Mouse (Mus musculus): ENCODE data around the gene Pgp.

DNA sequence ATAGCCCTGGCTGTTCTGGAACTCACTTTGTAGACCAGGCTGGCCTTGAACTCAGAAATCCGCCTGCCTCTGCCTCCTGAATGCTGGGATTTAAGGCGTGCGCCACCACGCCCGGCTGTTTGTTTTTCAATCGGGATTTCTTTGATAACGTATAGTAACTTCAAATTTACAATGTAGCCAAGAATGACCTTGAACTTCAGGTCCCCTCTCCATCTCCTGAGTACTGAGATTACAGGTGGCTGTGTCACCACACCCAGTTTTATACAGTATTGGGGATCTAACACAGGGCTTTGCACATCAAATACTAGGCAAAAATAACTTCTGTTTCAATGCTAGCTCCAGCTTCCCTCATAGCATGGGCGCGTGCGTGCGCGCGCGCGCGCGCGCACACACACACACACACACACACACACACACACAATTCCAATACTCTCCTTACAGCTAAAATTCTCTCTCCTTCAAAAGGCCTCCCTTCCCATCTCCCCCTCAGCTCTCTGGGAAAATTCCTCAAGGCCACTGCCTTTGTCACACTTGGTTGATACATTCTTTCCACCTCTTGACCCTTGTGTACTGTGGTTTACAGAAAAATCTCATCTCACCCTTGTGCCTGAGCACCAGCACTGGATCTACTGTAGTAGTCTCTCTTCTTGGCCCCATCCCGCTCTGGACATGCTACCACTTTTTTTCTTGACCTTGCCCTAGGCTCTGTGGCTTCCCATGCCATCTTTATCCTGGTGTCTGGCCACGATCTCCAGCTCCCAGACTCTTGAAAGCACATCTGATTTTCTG is 11.0 kb downstream of the Pgp start:
- no peak for TF ChIP-seq POLR2A (IDR thresholded peaks at IDR 0.05; ENCODE audit: insufficient read depth, low read depth, low read length)
- TF ChIP-seq CTCF (IDR thresholded peaks at IDR 0.05; ENCODE audit: insufficient read depth, low read depth, low read length) = no peak

All from olfactory bulb, adult 2 months (tissue).